Mouse (Mus musculus) spleen, adult 2 months (tissue): ENCODE data around the gene Tbc1d1.

Experiments used
- CTCF ChIP-seq: fragments of 200-500 bp; IDR thresholded peaks from 2 replicates; pipeline ENCODE4 v1.5.1; 2011; ENCODE audit warnings: mild to moderate bottlenecking, inconsistent platforms; ENCODE audit not compliant: insufficient read depth, insufficient read length, insufficient replicate concordance; ENCODE audit errors: extremely low read depth
- POLR2A ChIP-seq: fragments of 200-500 bp; IDR thresholded peaks from 2 replicates; pipeline ENCODE4 v1.6.1; 2011; ENCODE audit warnings: low read depth, low read length, inconsistent platforms

- TF ChIP-seq CTCF, result no peak
- no peak for TF ChIP-seq POLR2A
Observed at GRCm38 (mm10) chr5:64340366-64340765, 184.3 kb downstream of the Tbc1d1 start.
